Mouse (Mus musculus) midbrain, embryonic 16.5 days (tissue): ENCODE results near the gene Lim2. TPM values are rescaled to one million over a fixed set of nuclear protein-coding genes. Genes with fewer than 3 reads are reported as not detected.

Experiments used
- ATAC-seq: fragments of 200-750 bp; cut with Nextera tagmentation; 2 replicates; pipeline ENCODE4 v1.8.0; 2017; ENCODE audit warnings: moderate TSS enrichment
- H3K27ac ChIP-seq: fragments of 300-500 bp; sonication (generic); 2 replicates; pipeline ENCODE4 v1.5.1; 2014; ENCODE audit warnings: mild to moderate bottlenecking, low read length, mixed read lengths
- H3K27me3 ChIP-seq: fragments of 300-500 bp; sonication (generic); 2 replicates; pipeline ENCODE4 v1.6.1; 2014; ENCODE audit warnings: low read depth, low read length, mixed read lengths; ENCODE audit not compliant: control insufficient read depth, insufficient read depth
- H3K36me3 ChIP-seq: fragments of 300-500 bp; sonication (generic); 2 replicates; pipeline ENCODE4 v1.6.1; 2014; ENCODE audit warnings: mild to moderate bottlenecking, low read length, moderate library complexity, mixed read lengths; ENCODE audit not compliant: control insufficient read depth, insufficient read depth
- H3K4me1 ChIP-seq: fragments of 300-500 bp; sonication (generic); 2 replicates; pipeline ENCODE4 v1.6.1; 2014; ENCODE audit warnings: mild to moderate bottlenecking, low read length, mixed read lengths; ENCODE audit not compliant: control insufficient read depth, insufficient read depth
- H3K4me2 ChIP-seq: fragments of 300-500 bp; sonication (generic); 2 replicates; pipeline ENCODE4 v1.6.1; 2014; ENCODE audit warnings: mild to moderate bottlenecking, low read length, mixed read lengths
- H3K4me3 ChIP-seq: fragments of 300-500 bp; sonication (generic); 2 replicates; pipeline ENCODE4 v1.5.1; 2014; ENCODE audit warnings: low read depth, mild to moderate bottlenecking, low read length, moderate library complexity, mixed read lengths
- H3K9ac ChIP-seq: fragments of 300-500 bp; sonication (generic); 2 replicates; pipeline ENCODE4 v1.6.1; 2014; ENCODE audit warnings: low read depth, low read length, mixed read lengths
- H3K9me3 ChIP-seq: fragments of 300-500 bp; sonication (generic); replicated peaks from 2 replicates; pipeline ENCODE4 v1.6.1; 2014; ENCODE audit warnings: mild to moderate bottlenecking, low read length, mixed read lengths; ENCODE audit not compliant: control insufficient read depth, poor library complexity, severe bottlenecking
- WGBS: fragments of 180-500 bp; shearing (Covaris S2); extraction: QIAGEN DNeasy Blood & Tissue Kit; methylation state at CpG from one replicate; pipeline ENCODE4 v1.1.7; 2014; 5-methylcytosine and 5-hydroxymethylcytosine counted together
- polyA plus RNA-seq: library from polyadenylated mRNA; unstranded; fragments of >200 nt; fragmentation: Nextera tagmentation; extraction: Ambion mirVana; gene quantifications from 2 replicates; pipeline ENCODE4 v1.2.1, GENCODE M21; 2015

The Lim2 gene
- polyA plus RNA-seq, 1 experiment from 2014 or later: not detected

- 86% methylated on average over 3 of the region's 3 CpGs for WGBS
- Histone ChIP-seq H3K4me1 (peaks cover 16% of the 10 kb centered on the region), H3K4me3 (no peak overlapping the region), H3K9ac (no peak overlapping the region), H3K27me3 (no peaks in the 10 kb centered on the region), H3K9me3 (no peaks in the 10 kb centered on the region), H3K4me2 (no peak overlapping the region), H3K36me3 (no peaks in the 10 kb centered on the region), H3K27ac (no peak overlapping the region)
- ATAC-seq: no peak
Observed at GRCm38 (mm10) chr7:43441071-43441470, 13.6 kb downstream of the Lim2 start.

DNA sequence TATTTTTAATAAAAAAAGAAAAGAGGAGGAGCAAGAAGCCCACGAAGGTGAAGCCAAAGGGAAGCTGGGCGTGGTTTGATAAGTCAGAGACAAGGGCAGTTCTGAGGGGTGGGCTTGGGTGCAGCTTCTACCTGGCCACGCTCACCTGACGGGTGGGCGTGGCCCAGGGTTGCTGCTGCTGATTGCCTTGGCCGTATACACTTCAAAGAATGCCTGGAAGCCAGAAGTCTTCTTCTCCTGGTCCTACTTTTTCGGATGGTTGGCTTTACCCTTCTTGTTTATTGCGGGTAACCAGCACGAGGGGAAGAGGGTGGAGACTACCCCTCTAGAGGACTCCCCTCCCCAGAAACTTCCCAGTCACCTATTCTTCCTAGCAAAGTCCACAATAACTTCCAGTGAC, 15.2 kb downstream of the Lim2 start:
- H3K4me1 ChIP-seq: peaks cover 16% of the 10 kb centered on the region
- no peaks in the 10 kb centered on the region for H3K27me3 ChIP-seq
- 13% methylated on average over 9 of the region's 9 CpGs for WGBS
- peak overlapping the region; percentile 45 for H3K4me3 ChIP-seq
- no peak for ATAC-seq
- no peaks in the 10 kb centered on the region for H3K9me3 ChIP-seq
- H3K27ac ChIP-seq: peak overlapping the region; percentile 90
- H3K4me2 ChIP-seq: peak overlapping the region; percentile 73
- no peaks in the 10 kb centered on the region for H3K36me3 ChIP-seq
- H3K9ac ChIP-seq: peak overlapping the region; percentile 75

DNA sequence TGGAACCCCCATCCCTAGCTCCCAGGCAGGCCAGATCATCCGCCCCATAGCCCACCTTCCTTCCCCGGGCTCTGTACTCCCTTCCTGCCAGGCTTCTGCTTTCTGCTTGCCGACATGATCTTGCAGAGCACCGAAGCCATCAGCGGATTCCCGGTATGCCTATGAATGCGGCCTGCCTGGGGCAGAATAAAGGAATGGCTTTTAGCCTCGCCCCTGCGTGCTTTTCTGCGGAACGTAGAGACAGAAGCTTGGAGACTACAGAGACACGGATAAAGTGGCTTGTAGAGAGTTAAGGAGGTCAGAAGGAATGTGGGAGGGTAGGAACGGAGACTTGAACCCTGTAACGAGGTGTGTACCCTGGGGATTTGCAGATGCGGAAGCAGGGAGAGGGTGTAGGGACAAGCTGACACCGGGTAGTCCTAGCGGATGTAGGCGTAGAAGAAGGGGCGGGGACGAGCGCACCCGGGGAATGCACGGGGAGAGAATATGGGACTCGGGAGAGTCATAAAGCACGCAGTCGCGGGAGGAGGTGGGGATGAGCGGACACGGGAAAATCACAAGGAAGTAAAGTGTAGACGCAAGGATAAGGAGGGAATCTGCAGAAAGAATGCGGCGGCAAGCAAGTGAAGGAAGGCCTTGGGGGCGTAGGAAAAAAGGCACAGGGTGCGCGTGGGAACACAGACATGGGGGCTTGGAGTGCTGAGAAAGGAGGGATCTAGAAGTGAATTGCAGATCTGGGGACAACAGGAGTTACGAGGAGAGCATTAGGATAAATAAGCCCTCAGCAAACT, 15.9 kb downstream of the Lim2 start:
- ATAC-seq: peak; percentile 85
- Histone ChIP-seq H3K9me3 (no peaks in the 10 kb centered on the region), H3K9ac (peak overlapping the region; percentile 75), H3K4me2 (peak overlapping the region; percentile 73), H3K4me1 (peaks cover 16% of the 10 kb centered on the region), H3K4me3 (peak overlapping the region; percentile 45), H3K27me3 (no peaks in the 10 kb centered on the region), H3K36me3 (no peaks in the 10 kb centered on the region), H3K27ac (peak overlapping the region; percentile 90)
- WGBS: under 1% methylated on average over 36 of the region's 36 CpGs

- Histone ChIP-seq H3K36me3 (no peaks in the 10 kb centered on the region), H3K4me3 (peak within 1 kb of the TSS; percentile 45), H3K4me2 (peak within 1 kb of the TSS; percentile 73), H3K27me3 (no peaks in the 10 kb centered on the region), H3K27ac (peak within 1 kb of the TSS; percentile 90), H3K9me3 (no peaks in the 10 kb centered on the region), H3K4me1 (peaks cover 16% of the 10 kb centered on the region), H3K9ac (peak within 1 kb of the TSS; percentile 75)
- peak; percentile 98 for ATAC-seq
- WGBS: under 1% methylated on average over 27 of the region's 27 CpGs
Observed at GRCm38 (mm10) chr7:43443917-43444293, 16.4 kb downstream of the Lim2 start, which contains the start of the genes Etfb and Gm45233. Gene Etfb (plus strand): TSS chr7:43444083. Gene Gm45233 (plus strand): TSS chr7:43444128.

- peaks cover 12% of the 10 kb centered on the region for H3K4me1 ChIP-seq
- H3K36me3 ChIP-seq: no peaks in the 10 kb centered on the region
- WGBS: 96% methylated on average over 4 of the region's 4 CpGs
- H3K27me3 ChIP-seq: no peaks in the 10 kb centered on the region
- H3K9ac ChIP-seq: no peak overlapping the region
- no peak overlapping the region for H3K27ac ChIP-seq
- H3K4me2 ChIP-seq: no peak overlapping the region
- H3K9me3 ChIP-seq: no peaks in the 10 kb centered on the region
- no peak for ATAC-seq
- no peak overlapping the region for H3K4me3 ChIP-seq
Observed at GRCm38 (mm10) chr7:43447801-43448200, 20.3 kb downstream of the Lim2 start.

DNA sequence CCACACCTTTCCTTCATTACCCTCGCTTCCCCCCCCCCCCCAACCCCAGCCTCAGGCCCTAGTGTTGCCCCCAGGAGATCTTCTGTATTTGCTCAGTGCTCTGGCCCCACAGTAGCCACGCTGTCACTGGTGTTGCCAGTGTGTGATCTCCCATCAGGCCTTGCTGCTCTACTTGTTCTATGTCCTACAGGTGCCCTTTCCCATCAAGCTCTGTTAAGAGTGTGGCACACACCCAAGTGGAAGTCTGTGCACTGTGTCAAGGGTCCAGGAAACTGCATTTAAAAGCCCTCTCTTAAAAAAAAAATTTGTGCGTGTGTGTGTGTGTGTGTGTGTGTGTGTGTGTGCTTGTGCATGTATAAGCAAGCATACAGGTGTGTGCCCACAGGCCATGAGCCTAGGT, 20.8 kb downstream of the Lim2 start:
- Histone ChIP-seq H3K27me3 (no peaks in the 10 kb centered on the region), H3K9ac (no peak overlapping the region), H3K4me3 (no peak overlapping the region), H3K36me3 (no peaks in the 10 kb centered on the region), H3K27ac (no peak overlapping the region), H3K4me2 (no peak overlapping the region), H3K4me1 (peaks cover 11% of the 10 kb centered on the region), H3K9me3 (no peaks in the 10 kb centered on the region)
- 88% methylated on average over 2 of the region's 3 CpGs for WGBS
- ATAC-seq: no peak

GRCm38 (mm10) chr7:43449811-43450210, 22.3 kb downstream of the Lim2 start:
- Histone ChIP-seq H3K36me3 (peaks cover 9% of the 10 kb centered on the region; the same call in 1 of the 2 replicates), H3K4me3 (no peak overlapping the region), H3K27ac (no peak overlapping the region), H3K9me3 (no peaks in the 10 kb centered on the region), H3K27me3 (no peaks in the 10 kb centered on the region), H3K4me2 (no peak overlapping the region), H3K4me1 (peaks cover 5% of the 10 kb centered on the region), H3K9ac (no peak overlapping the region)
- WGBS: 100% methylated on average over 2 of the region's 2 CpGs
- ATAC-seq: no peak

DNA sequence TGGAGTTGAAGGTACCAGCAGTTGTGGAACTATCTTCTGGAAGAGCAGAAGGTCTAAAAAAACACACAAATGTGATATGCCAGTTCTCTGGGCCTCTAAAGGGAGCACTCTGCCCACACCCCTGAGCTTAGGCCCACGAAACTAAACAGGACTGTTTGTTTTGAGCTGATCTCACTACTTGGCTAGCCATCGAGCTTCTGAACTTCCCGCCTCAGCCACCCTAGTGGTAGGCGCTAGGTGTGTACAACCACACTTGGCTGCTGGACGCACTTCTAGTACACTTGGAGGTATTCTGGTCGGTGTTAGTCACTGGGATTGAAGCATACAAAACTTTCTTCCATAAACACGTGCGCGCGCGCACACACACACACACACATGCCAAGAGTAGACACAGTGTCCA, 24.3 kb downstream of the Lim2 start:
- peaks cover 14% of the 10 kb centered on the region for H3K36me3 ChIP-seq
- no peaks in the 10 kb centered on the region for H3K9me3 ChIP-seq
- 95% methylated on average over 11 of the region's 11 CpGs for WGBS
- no peak for ATAC-seq
- H3K4me2 ChIP-seq: no peak overlapping the region
- no peaks in the 10 kb centered on the region for H3K4me1 ChIP-seq
- H3K4me3 ChIP-seq: no peak overlapping the region
- H3K27me3 ChIP-seq: no peaks in the 10 kb centered on the region
- no peak overlapping the region for H3K9ac ChIP-seq
- H3K27ac ChIP-seq: no peak overlapping the region

DNA sequence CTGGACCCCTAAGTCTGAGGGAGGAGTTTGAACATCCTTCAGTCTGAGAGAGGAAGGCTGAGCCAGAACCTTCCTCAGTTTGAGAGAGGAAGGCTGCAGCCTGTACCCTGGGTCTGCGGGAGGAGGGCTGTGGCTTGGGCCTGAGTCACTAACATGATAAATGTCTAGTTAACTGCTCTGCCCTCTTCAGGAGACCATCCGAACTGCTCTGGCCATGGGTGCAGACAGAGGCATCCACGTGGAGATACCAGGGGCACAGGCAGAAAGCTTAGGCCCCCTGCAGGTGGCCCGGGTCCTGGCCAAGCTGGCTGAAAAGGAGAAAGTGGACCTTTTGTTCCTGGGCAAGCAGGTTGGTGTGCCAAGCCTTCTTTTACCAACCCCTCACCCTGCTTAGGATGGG, 25.1 kb downstream of the Lim2 start:
- H3K9ac ChIP-seq: no peak overlapping the region
- peaks cover 18% of the 10 kb centered on the region for H3K36me3 ChIP-seq
- no peak overlapping the region for H3K4me3 ChIP-seq
- H3K4me1 ChIP-seq: no peaks in the 10 kb centered on the region
- ATAC-seq: no peak
- WGBS: 54% methylated on average over 4 of the region's 4 CpGs
- H3K27ac ChIP-seq: no peak overlapping the region
- H3K9me3 ChIP-seq: no peaks in the 10 kb centered on the region
- H3K27me3 ChIP-seq: no peaks in the 10 kb centered on the region
- H3K4me2 ChIP-seq: no peak overlapping the region
